Mouse (Mus musculus): Measurements from ENCODE around the gene Mapkapk3. TPM values are rescaled to one million over a fixed set of nuclear protein-coding genes. Genes with fewer than 3 reads are reported as not detected.

The Mapkapk3 gene
- 10 to 100 TPM; 42.8 to 55.6 TPM for total RNA-seq (2021)
- long read RNA-seq, experiment 1, transcript Mapkapk3-201 (11 exons, 2,816 nt), result major isoform, 5 of 33 reads
- long read RNA-seq, experiment 1, partial matches to known transcripts, result 4 of 33 reads
- long read RNA-seq, experiment 1, other reads (novel, unspliced or antisense), result 22 of 33 reads
- long read RNA-seq, experiment 2, transcript Mapkapk3-201 (11 exons, 2,816 nt), result major isoform, 21 of 56 reads
- long read RNA-seq, experiment 2, partial matches to known transcripts, result 6 of 56 reads
- long read RNA-seq, experiment 2, other reads (novel, unspliced or antisense), result 27 of 56 reads

GRCm38 (mm10) chr9:107289211-107290076, at the start of gene Mapkapk3:
TSS of gene Mapkapk3 (minus strand) at chr9:107289877.
- peak; percentile 78 to 79 for DNase-seq (ENCODE audit: low spot score in 2 of 2)

GRCm38 (mm10) chr9:107338172-107338883, 48.7 kb upstream of the Mapkapk3 start, which contains the start of gene Hemk1:
TSS of gene Hemk1 (minus strand) at chr9:107338350.
- peak; percentile 63 to 68 for DNase-seq (ENCODE audit: low spot score in 2 of 2)

GRCm38 (mm10) chr9:107336386-107336785, 46.7 kb upstream of the Mapkapk3 start:
- no peak for DNase-seq (ENCODE audit: low spot score in 2 of 2)

- DNase-seq (ENCODE audit: low spot score in 2 of 2), result peak; percentile 73 to 78
These were observed 46.2 kb upstream of the Mapkapk3 start for GRCm38 (mm10) chr9:107335909-107336308.

DNA sequence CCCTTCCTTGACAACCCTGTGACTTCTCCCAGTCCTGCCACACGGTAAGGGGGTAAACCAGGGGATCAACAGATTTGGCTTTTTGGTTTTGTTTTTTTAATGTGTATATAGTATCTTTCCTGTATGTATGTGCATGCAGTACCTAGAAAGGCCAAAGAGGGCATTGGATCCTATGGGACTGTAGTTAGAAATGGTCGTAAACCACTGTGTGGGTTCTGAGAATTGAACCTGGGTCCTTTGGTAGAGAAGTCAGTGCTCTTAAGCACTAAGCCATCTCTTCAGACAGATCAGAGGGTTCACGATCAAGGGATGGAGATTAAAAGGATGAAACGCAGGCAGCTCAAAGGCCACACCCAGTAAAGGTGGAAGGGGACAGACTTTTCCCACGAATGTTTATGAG, 45.4 kb upstream of the Mapkapk3 start:
- DNase-seq (ENCODE audit: low spot score in 2 of 2), result no peak

DNA sequence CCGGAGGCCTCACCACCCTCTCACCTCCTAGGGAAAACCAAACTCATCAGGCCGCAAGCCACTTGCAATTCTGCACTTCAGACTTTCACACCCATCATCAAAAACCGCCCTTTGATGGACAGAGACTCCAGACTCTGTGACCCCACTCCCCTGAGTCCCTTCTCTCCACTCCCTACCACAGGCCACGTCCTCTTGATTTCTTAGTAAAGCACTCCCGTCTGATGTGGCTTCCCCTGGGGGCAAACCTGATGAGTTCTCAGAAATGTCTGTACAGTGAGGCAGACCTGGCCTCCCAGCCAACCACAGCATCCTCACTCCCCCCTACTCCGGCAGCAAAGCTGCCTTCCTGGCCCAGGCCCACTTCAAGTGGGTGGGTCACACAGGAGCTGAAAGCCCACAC, 44.7 kb upstream of the Mapkapk3 start:
- no peak for DNase-seq (ENCODE audit: low spot score in 2 of 2)

DNA sequence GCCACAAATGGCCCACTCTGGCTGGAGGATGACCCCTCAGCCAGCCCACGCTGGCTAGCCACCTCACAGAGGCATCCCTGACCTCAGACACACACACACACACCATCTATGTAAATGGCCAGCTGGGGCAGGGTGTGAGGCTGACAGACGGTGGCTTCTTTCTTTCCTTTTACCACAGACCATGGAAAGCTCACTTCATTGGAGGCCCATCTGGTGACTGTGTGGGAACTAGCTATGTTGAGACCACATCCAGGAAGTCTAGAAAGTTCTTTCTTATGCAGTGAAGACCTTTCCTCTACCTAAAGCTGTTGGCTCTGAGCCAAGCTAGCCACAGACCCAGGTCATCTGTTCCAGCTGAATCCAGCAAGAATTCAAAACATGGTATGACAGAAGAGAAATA, 44.0 kb upstream of the Mapkapk3 start:
- DNase-seq (ENCODE audit: low spot score in 2 of 2), result no peak

DNA sequence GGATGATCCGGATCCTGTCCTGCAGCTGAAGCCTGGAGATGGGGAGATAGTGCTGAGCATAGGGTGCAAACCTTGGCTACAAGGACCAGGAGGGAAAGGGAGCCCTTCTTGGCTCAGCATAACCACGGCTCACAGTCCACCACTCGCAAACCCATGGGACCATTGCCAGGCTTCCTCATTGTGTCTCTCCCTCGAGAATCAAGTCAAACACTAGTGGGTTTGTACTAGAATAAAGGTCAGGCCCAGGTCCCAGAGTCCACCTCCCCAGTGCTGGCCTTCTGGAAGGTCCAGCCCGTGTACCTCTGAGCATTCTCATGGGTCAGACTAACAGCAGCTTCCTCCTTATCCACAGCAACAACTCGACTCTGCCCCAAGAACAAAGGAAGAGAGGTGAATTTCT, 41.1 kb upstream of the Mapkapk3 start:
- no peak for DNase-seq (ENCODE audit: low spot score in 2 of 2)

DNA sequence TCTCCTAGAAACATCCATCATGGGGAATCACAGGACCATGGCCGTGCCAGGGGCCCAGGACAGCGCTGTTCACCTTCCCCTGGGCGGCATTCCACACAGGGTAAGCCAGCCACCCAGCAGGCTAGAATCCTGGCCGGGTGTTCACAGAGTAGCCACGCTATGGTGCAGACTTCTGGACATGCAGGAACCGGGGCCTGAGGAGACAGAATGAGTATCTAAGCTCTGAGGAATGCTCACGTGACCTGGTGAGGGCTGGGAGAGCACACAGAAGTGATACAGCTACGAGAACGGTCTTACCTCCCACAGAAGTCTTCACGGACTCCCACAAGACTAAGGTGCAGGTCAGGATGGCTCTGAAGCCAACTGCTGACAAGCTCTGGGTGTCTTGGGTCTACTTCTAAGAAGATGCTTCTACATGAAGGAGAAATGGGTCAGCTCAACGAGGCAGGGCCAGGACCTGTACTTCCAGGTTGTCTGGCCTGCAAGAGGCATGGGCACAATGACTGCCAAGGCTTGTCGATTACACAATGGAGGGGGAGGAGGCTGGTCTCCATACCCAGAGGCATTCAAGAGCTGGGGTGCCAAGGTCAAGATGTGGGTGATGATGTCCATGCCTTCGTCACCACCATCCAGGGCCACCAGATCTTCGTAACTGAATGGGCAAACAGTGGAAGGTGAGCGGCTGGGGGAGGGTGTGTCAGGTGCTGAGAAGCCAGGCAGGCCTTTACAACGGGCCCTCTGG, 38.4 kb upstream of the Mapkapk3 start:
- DNase-seq (ENCODE audit: low spot score in 2 of 2), result no peak

DNA sequence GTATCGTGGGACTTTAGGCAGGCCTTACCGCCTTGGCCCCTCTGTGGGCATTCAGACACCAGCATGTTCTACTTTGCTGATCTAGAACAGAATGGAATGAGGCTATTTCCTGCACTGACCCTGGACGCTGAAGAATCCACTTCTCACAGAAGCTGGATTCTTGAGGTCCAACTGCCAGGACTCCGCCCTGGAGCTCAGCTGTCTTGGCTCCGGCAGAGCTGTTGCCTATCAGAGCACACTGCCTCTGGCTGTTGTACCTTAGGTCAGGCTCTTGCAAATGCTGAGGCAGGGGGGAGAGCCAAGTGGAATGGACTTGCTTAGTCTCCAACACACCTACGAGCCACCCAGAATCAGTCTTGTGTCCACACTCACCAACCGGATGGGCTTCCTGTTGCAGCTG, 36.2 kb upstream of the Mapkapk3 start:
- no peak for DNase-seq (ENCODE audit: low spot score in 2 of 2)

DNA sequence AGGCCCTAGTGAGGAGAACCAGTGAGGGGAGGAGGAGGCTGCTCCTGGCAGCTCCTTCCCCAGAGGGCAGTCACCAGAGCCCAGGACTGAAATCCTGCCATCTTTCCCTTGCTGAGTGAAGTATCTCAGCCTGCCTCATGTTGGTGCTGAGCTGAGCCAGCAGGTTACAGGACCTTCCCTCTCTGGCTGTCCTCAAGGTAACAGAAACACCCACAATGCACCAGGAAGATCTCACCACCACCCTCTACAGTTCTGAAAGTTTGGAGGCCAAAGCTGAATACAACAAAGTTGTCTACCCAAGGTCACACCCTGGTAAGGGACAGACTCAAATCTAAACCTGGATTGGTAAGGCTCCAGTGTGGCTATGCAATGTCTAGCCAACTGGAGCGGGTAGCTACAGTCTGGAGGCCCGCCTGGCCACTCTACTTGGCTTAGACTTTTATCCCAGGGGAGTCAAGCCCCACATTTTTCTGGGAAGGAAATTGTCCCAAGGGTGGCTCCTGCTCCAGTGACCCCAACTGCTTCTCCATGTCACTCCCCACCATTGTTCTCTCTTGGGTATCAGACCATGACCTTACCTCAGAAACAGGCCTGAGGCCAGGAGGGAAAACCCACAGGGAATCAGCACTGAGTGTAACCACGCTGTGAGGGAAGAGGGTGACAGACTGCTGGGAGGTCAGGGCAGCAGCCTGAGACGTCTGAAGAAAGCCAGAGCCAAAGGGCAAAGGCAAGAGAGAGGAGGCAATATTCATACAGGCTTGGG, 35.3 kb upstream of the Mapkapk3 start:
- no peak for DNase-seq (ENCODE audit: low spot score in 2 of 2)

GRCm38 (mm10) chr9:107323558-107323957, 33.9 kb upstream of the Mapkapk3 start:
- no peak for DNase-seq (ENCODE audit: low spot score in 2 of 2)

DNA sequence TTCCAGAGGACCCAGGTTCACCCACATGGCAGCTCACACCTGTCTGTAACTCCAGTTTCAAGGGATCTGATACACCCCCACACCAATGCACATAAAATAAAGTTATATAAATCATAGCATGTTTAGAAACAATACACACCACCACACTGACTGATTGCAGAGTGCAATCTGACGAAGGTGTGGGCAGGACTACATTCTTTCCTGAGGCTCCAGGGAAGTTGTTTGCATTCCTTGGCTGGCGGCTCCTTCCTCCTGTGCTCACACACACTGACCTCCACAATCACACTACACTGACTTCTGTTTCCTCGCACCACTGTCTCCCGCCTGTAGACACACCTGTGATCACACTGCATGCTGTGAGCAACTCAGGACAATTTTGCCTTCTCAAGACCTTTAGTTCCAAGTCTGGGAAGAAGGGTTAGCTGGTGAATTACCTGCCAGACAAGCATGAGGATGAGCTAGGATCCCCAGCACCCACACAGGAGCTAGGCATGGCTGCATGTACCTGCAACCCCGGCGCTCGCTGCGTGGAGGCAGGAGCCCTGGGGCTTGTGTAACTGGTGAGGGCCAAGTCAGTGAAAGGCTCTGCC, 32.9 kb upstream of the Mapkapk3 start:
- DNase-seq (ENCODE audit: low spot score in 2 of 2), result no peak

- DNase-seq (ENCODE audit: low spot score in 2 of 2), result no peak
These were observed 26.1 kb upstream of the Mapkapk3 start for GRCm38 (mm10) chr9:107315791-107316190.

DNA sequence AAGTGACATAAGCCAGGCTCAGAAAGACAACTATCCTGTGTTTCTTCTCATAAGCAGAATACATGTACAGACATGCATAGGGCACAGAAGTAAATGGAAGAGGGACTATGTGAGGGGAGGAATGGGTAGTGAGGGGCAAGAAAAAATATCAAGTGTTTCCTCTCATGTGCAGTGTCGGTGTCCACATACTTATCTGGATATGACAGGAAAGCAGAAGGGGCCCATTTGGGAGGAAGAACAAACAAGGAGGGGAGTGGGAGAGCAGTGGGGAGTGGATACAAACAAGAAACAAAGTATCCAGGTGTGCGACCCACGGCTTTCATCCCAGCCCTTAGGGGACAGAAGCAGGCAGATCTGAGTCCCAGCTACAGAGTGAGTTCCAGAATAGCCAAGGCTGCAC, 24.2 kb upstream of the Mapkapk3 start:
- DNase-seq (ENCODE audit: low spot score in 2 of 2), result no peak

- DNase-seq (ENCODE audit: low spot score in 2 of 2), result no peak
These were observed 23.3 kb upstream of the Mapkapk3 start for GRCm38 (mm10) chr9:107312811-107313584.

DNA sequence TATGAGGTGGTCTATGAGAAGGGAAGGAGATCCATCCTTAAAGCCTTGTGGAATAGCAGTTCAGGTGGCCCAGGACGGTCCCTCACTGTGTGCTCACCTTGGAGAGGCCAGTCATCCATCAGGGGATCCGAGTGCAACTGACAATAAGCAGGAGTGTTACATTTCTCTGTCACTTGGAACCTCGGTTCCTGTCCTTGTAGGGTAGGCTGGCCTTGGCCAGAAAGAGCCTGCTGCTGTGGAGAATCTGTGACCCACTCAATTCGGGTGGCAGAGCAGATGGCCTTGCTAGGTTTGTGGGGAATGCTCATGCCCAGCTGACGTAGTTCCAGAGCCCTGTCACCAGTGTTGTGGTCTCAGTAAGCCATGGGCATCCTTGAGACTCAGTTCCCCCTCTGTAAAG, 19.9 kb upstream of the Mapkapk3 start:
- DNase-seq (ENCODE audit: low spot score in 2 of 2), result no peak

DNA sequence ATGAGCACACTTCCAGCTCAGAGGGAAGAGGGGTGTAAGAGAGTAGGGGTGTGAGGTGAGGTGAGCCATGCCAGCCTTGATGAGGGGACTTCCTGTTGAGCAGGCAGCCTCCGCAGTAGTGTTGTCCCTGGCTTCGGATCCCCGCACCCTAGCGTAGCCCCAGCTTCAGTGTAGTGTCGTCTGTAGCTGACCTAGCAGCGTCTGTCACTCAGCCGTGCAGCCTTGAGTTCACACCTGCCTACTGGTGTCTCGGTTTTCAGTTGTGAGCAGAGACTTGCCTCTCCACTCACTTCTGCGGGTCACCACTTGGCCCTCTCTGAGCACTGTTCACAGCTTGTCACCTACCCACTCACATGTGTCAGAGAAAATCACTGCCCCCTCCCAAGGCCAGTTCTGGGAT, 19.5 kb upstream of the Mapkapk3 start:
- DNase-seq (ENCODE audit: low spot score in 2 of 2), result no peak
